Mouse (Mus musculus) heart, adult 2 months (tissue): ENCODE measurements around the gene Arhgef6.

ENCODE experiments used
- CTCF ChIP-seq: fragments of 200-600 bp; IDR thresholded peaks from 2 replicates; pipeline ENCODE4 v1.8.1; 2022; ENCODE audit warnings: antibody characterized with exemption, mild to moderate bottlenecking, moderate library complexity
- POLR2A ChIP-seq: fragments of 200-500 bp; IDR thresholded peaks from 2 replicates; pipeline ENCODE4 v1.6.1; 2011; ENCODE audit warnings: mild to moderate bottlenecking, low read depth, low read length, control low read depth; ENCODE audit not compliant: insufficient read depth

DNA sequence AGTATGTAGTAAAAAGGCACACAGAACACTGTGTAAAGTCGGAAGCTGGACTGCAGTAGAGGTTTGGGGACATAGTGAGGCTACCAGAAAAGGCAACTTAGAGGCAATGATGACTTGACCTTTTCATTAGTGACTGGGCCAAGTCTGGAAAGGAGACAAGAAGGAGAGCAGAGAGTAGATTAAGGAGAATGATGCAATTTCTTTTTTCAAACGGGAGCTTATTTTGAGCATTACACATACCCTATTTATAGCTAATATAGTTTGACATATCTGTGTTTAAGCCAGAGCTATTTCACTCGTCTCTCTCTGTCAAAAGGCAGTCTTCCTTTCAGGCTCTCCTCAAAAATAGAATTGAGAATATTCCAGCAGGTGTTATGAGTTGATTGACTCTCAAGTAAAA, 50.1 kb downstream of the Arhgef6 start:
- TF ChIP-seq POLR2A = no peak
- no peak for TF ChIP-seq CTCF
